Mouse (Mus musculus) kidney, postnatal 36 days (tissue): ENCODE measurements at regions not wholly inside any gene's neighbourhood (a gene's known extent, or its start where the extent isn't known, plus 50 kb on each side); places are given as distances from the start of the nearest gene placed in this dataset.
A peak's percentile ranks its signal among the peaks of the same experiment; 100 is the strongest.

Experiments
- DNase-seq, 2 experiments: peaks; one replicate each; pipeline ENCODE4 v3.0.0; 2021 to 2022; ENCODE audit warnings: mixed read lengths in 2 of 2

DNA sequence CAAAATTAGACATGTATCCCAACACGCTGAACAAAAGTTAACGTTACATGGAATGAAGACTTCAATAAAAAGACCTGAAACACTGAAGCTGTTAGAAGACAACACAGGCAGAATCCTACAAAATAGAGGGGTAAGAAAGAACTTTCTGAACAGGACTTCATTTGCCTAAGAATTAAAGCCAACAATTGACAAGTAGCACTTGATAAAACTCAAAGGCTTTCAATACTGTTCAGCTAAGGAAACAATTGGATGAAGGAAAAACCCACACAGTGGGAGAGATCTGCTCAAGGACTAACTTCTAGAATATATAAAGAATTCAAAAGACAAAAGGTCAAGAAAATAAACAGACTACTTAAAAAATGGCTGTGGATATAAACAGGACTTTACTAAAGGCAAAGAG, 535.2 kb upstream of the Adamts9 start:
- no peak for DNase-seq

DNA sequence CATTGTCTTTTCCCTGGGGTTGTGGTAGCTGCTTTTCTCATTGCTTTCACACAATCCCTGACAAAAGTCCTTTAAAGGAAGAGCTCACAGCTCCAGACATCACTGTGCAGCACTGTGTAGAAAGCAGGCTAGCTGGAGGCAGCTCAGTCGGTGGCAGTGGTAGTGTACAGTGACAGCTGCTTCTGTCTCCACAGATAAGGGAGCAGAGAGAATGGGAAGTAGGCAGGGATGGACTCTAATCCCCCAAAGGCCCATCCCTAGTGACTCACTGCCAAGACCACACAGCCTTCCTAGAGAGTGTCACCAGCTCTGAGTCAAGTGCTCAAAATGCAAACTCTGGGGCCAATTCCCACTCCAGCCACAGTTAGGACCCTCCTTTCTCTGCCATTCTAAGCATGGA, 531.7 kb upstream of the Adamts9 start:
- no peak for DNase-seq

DNA sequence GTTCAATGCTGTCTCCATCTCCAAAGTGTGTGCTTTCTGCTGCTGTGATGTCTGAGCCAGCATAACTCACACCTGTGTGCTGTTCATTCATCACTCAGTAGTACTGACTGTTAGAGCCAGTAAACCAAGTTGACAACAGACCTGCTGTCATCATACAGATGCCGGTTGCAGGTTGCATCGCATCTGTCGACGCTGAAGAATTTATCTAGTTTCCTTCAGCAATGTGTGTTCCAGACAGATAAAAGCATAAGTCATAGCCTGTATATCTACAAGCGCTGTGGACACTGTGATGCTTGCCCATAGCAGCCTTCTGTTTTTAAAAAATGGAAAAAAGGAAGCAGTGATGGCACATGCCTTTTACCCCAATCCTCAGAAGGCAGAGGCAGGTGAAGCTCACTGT, 524.6 kb upstream of the Adamts9 start:
- no peak for DNase-seq

DNA sequence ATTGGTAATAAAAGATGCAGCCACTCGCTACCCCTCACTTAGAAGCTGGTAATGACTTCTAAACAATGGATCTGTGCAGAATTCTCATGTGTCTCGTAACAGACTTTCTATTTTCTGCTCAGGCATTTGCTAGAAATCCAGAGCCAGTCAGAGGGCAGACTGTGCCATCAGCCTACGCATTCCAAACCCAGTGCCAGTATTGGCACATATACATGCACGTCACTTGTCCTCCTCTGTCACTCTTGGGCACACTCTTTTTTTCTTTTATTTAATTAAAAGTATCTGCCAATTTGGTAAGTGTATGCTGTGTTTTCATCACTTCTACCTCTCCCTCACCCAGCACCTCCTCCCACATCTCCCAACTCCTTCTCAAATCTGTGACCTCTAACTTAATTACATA, 519.6 kb upstream of the Adamts9 start:
- DNase-seq = no peak

DNA sequence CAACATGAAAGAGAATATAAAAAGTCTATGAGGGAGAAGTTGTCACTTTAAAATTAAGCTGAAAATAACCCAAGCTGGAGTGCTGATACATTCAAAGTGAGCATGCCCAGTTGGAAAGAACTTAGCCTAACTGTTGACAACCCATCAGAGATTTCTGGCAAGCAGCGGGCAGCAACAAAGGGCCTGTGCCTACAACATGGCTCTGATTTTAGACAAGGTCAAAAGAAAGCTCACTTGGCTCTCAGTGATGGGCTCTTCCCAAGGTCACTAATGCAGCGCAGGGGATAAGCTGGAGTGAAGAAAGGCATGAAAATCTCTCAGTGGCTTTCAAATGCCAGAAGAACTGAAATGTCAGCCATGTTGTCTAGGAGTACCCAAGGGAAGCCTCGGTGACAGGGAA, 518.1 kb upstream of the Adamts9 start:
- DNase-seq = no peak

DNA sequence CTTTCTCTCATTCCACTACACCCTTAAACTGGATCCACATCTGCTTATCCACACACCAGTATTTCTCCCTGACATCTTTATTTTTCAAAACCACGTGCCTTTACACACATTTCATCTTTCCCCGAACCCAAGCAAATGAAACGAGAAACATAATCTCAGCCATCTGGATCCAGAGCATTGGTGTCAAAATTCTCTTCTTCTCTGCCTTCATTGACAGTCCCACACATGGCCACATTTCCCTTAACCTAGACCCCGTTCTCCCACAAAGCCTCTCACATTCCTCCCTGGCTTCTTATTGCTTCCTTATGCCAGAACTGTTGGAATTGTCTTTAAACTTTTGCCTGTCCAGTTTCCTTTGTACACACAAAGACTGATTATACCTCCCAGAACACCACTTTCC, 514.3 kb upstream of the Adamts9 start:
- no peak for DNase-seq

DNA sequence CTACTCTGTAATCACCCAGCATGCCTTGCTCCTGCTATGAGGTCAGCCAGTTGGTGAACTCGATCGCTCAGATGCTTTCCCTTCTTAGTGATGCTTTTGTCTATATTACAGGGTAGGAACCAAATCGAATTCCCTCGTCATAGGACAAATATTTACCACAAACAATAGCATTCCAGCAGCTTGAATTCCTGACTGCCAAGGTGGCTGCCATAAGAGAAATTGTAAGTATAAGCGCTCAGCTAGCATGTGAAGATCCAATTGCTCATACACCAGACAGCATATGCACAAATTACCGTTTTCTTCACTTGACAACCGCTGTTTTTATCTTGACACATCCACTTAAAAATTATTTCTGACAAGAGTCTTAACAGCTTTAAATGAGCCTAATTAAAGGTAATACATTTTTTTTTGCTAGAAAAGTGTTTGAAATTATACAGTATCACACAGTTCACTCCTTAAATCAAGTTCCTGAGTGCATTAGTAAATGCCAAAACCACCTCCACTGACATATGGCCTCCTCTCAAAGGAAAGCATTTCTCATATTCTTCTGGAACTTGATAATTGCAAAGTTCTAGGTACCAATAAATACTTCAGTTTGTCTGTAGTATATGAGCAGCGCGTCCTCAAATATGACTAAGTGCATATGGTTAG, 513.2 kb upstream of the Adamts9 start:
- DNase-seq = no peak

DNA sequence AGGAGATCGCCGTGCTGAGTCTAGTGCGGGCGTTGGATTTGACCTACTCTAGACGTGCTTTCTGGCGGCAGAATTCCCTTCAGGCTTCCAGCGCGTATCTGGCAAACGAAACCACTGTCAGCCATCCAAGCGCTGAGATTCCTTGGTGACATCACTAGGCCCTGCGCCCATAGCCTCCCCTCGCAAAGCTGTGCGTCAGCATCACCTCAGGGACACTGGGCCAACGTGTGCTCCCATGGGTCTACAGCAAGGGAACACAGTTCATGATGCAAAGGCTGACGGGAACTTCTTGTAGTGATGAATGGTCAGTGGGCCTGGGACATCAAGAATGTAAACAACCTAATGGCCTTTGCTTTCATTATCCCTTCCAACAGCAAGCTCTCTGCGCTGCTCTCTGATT, 502.3 kb upstream of the Adamts9 start:
- peak; percentile 35 to 49 for DNase-seq

DNA sequence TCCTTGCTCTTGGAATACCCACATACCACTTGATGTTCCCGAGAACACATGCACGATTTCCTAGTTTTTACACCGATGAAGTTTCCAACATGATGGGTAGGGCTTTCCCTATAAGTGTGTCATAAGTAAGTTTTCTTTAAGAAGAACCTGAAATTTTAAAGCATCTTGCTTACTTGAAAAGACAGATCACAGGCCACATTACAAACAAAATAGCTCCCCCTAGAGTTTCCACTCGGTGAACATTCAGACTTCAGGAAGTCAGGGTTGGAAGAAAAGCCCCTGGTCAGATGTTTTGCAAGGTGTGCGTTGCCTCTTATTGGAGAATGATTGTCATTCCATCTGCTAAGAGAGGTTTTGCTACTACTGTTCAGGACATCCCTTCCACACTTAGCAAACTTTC, 501.8 kb upstream of the Adamts9 start:
- DNase-seq = peak; percentile 33 to 48

DNA sequence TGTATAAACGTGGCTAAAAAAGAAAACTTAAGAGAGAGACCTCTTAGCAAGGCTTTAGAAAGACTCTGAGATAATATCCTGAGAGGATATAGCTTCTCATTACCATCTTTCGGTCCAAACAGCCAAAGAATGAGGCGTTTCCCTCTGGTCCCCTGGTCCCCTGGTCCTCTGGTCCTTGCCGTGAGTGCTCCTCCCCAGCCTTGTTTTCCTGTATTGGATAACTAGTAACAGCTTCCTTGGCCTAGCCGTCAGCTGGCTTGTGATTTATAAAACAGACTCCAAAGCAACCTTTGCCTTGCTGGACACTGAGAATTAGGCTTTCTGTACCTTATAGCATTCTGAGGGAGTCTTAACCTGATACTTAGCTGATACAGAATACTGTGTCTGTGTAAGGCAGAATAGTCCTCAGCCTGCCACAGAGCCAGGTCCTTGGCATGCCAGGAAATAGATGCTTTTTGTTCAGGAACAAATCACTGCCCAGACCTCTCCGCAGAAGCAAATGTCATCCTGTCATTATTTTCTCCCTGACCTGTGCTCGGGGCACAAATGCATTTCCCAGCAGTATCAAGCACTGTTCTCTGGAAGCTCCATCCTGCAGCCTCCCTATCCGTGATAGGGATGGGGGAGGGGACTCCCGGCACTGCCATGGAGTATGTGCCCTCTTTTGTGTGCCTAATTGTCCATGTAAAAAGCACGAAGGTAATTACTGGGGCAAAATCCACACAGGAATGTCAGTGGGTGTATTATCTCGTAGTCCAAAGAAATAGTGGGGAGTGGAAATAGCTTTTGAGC, 500.7 kb upstream of the Adamts9 start:
- peak; percentile 16 to 19 for DNase-seq

DNA sequence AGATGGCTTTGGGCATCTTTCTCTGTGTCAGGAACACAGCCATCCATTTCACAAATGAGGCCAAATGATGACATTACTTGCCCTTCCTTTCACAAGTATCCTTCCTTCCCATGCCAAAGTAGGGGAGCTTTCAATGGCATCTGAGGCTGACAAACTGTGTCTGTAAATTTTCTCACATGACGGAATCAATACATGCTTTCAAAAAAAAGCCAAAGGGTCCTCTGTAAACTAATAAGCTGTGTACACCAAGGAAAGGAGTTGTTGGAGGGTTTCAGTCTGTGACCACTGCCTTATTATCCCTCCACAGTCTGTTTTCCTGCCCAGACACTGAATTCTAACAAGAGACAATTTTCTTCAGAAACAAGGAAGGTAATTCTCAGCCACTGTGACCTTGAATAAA, 490.2 kb upstream of the Adamts9 start:
- no peak for DNase-seq

DNA sequence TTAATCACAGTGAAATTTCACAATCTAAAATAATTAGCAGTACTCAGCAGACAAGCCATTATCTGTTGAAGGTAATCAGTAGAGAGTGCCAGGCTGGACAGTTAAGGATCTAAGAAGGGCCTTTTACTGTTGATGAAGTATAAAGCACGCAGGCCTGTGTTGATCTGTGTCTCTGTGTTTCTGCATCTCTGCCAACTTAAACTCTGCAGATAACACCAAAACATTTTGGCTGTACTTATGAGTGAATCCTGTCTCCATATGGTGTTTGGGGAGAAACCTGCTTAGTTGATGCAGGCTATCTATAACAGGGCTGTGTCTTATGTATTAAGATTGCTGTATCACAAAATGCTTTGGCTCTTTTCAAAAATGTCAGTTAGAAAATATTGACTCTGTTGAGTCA, 482.8 kb upstream of the Adamts9 start:
- no peak for DNase-seq

DNA sequence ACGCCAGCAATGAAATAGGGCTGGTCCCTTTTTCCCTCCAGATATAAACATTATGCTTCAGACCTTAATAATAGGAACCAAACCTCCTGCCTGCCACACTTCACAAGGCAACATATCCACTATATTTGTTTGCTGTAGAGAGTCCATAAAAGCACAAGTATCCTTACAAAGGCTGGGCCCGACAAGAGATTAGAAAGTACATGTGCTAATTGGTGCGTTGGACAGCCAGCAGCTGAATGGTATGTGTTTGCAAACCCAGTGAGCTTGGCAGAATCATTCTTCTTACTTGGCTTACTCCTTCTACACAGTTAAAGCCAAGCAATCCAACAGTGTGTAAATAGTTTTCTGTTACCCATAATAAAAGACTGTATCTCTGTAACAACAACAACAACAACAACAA, 479.6 kb upstream of the Adamts9 start:
- DNase-seq = no peak

DNA sequence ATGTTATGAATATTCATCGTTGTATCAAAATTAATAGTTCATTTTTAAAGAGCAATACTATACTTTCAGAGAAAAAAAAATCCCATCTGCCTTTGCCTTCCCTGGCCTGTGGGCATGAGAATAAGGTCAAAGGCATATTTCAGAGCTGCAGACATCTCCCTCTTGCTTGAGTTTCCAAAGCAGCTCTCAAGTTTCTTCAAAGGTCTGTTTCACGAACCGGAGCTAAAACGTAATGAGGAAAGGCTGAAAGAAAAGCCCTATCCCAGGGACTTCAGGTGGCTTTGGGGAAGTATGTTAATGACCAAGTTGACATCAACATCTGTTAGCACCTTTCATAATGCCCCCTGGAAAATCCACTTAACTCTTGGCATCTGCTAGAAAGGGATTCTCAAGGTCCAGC, 479.0 kb upstream of the Adamts9 start:
- no peak for DNase-seq

DNA sequence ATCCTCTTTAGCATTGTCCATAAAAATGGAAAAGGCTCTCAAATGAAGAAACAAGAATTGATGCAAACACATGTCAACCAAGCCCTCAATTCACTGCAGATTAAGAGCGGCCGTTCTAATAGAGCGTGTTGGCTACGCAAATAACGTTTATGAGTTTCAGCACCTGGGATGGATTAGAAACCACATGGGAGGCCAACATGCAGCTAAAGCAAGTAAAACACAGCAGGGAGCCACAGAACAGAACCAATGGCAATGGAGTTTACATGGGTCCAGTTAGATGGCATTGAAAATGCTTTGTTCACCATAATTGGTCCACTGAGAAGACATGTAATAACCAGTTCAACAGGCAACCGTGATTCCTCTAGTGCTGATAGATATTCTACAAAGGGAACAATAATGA, 474.3 kb upstream of the Adamts9 start:
- no peak for DNase-seq

DNA sequence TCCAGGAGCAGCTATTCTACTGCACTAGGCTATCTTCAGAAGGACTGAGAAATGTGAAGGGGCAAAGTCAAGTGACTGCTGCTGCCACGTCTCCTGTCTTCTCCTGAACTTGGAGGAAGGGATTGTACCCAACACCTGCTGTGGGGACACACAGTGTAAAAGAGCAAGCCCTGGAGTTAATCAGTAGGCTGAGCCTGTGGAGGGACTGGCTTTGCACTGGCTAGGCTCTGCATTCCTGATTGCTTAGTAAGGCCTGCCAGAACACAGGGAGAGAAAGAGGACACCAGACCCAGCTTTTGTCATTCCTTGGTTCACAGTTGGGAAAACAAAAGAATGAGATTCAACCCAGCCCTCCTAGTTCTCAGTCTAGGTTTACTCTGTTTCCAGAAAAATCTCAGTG, 472.7 kb upstream of the Adamts9 start:
- peak; percentile 8 to 22 for DNase-seq

DNA sequence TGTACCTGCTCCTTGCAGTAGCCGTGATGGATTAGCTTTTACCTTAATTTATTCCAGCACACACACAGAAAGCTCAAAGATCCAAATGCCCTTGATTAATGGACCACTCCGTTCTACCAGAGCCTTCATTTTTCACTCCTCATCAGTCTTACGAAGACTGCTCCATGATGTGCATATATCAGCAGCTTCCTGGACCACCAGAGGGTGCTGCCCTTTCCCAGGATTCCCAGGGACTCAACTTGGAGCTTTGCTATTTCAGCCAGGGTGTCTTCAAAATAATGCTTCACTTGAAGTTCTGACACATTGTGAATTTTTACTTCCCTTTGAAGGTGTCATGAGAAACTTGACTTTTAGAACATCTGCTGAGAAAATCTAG, 467.8 kb upstream of the Adamts9 start:
- DNase-seq = no peak

DNA sequence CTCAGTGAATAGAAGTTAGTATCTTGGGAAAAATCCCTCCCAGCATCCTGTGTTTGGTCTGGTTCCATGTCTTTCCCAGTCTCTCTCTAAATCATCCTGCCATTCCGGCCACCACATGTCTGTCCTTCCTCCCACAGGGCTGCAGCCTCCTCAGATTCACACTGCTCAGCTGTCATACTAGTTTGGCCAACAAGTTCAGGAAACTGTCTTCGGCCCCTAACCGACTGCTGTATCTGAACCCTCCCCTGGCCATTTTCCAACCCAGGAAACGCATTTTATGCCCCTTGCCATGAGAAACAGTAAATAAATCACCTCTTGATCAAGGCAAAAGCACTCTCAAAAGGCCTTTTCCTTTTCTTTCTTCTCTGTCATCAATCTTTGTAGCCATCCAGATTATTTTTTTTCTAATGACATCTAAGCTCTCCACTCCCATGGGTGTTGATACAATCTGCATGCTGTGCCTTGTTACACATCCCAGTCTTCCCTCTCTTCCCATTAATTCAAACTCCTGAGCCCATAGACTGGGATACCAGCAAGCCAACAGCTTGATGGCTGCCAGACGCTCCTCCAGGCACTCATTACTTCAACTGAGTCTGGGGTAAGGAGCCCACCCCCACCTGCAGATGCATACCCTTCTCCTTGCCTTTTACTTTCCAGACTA, 467.3 kb upstream of the Adamts9 start:
- DNase-seq = peak; percentile 10 to 22

DNA sequence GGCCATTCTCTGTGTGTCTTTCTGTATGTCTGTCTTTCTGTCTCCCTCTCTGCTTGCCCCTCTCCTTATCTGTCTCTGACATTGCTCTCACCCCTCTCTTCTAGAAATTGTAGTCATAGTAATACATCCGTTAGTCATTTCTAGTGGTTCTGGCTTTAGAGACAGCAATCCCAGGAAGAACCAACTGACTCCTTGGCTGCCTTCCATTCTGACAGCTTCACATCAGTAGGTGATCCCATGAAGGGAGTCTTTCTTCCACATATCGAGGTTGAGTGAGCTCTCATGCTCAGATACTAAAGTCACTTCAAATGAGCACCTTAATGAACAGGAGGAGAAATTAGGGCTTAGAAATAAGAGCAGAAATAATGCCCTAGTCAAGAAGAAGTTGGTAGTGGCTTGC, 455.3 kb upstream of the Adamts9 start:
- DNase-seq = no peak

DNA sequence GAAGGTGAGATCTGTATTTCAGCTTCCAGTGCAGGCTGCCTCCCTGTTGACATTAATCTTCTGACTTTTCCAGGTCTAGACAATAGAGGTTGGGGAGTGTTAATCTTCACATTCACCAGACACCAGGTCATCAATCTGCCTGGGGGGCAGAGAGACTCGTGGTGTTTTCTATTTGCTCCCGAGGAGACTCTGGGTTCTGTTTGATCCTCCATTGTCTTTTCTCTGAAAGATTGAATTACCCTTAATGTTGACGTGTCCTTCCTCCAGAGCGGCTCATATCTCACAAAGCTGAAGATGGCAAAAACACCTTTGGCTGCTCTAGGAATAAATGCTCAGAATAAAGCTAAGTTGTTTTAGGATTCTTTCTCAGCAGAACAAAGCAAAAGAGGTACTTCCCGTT, 453.8 kb upstream of the Adamts9 start:
- DNase-seq = no peak

DNA sequence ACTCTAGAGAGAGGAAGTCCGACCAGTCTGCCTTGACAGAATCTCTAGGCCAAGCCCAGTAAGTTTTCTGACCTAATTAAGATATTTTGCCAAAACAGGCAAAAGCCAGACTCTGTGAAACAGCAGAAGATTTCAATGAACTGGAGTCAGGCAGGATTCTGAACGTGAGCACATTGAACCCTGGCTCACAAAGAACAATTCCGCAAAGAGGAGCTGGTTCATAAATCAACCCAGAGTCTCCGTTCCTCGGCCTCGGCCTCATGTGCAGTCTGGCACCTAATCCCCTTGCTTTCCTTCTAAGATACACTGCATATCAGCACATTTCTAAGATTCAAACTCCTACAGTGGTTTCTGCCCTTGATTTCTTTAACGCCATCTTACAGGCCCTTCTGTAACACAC, 452.7 kb upstream of the Adamts9 start:
- peak; percentile 49 for DNase-seq

DNA sequence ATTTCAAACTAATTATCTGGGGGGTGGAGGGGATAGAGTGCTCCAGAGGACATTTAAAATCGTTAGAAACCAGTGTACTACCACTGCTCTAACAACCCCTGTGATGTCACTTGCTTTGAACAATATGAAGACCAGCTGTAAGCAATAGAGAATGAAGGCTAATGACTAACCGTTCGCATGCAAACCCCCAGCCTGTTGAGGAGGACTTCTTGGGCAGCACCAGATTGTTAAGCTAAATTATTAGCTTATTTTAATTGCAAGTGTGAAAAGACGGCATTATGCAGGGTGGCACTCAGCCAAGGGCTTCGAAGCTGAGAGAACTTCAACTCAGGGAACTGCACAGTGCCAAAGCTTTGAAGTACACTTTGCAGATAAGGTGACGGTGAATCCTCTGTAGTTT, 452.0 kb upstream of the Adamts9 start:
- peak; percentile 26 to 63 for DNase-seq

DNA sequence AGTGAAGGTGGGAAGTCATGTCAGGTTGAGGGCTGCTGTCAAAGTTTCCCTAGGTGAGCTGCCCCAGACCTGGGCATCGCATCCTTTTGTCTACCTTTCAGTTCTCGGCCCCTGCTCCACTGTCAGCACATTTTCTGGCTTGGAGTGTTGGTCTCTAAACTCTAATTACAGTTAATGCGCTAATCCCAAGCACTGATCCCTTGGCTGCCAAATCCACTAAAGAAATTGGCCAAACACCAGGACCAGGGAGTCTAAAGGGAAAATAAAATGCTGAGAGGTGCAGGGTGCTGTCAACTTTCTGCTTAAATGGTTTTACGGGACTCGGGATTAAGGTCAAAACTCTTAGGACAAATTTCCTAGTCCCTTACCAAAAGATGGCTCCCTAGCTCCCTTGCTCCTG, 450.3 kb upstream of the Adamts9 start:
- DNase-seq = peak; percentile 31 to 61

DNA sequence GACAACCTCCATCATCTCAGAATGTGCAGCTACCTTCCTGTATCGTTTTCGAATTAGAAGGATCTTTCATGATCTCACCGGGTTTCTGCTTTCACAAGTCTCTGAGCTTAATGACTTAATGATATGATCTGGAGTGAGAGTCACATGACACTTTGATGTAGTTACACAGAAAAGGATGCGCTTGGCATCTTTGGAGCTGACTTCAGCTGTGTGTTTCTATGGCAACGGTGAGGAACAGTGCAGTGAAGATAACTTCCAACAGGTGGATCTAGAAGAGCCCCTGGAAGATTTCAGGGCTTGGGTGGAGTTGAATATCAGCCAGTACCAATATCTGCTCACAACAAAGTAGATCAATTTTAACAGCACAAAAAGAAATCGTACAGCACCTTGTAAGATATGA, 449.1 kb upstream of the Adamts9 start:
- no peak for DNase-seq
